Mouse (Mus musculus) embryonic fibroblast, embryonic 13.5 days (primary cell): ENCODE data around the gene Mef2c. TPM values are rescaled to one million over a fixed set of nuclear protein-coding genes. Genes with fewer than 3 reads are reported as not detected.

Experiments used
- H3K27ac ChIP-seq: 2 replicates; pipeline ENCODE4 v1.5.1; 2012; ENCODE audit warnings: low read length, control low read depth, inconsistent platforms; ENCODE audit not compliant: insufficient read depth
- H3K4me1 ChIP-seq: 2 replicates; pipeline ENCODE4 v1.6.1; 2011; ENCODE audit warnings: low read length; ENCODE audit not compliant: control insufficient read depth, insufficient read depth
- H3K4me3 ChIP-seq: 2 replicates; pipeline ENCODE4 v1.5.1; 2011; ENCODE audit warnings: mild to moderate bottlenecking, control low read depth, low read length; ENCODE audit not compliant: insufficient read depth
- CTCF ChIP-seq: IDR thresholded peaks from 2 replicates; pipeline ENCODE4 v1.5.1; 2011; ENCODE audit warnings: mild to moderate bottlenecking, control low read depth, low read length, moderate library complexity, borderline replicate concordance; ENCODE audit not compliant: insufficient read depth
- POLR2A ChIP-seq: IDR thresholded peaks from 2 replicates; pipeline ENCODE4 v1.6.1; 2011; ENCODE audit warnings: low read depth, mild to moderate bottlenecking, control low read depth, low read length, moderate library complexity
- polyA plus RNA-seq: library from polyadenylated mRNA; stranded (reverse); fragments of >200 nt; gene quantifications from 2 replicates; pipeline ENCODE4 v1.2.4, GENCODE M21; 2011; ENCODE audit warnings: low read depth; ENCODE audit not compliant: missing spikeins, insufficient read length

Mef2c gene
- polyA plus RNA-seq, 1 experiment: 25.2 TPM

DNA sequence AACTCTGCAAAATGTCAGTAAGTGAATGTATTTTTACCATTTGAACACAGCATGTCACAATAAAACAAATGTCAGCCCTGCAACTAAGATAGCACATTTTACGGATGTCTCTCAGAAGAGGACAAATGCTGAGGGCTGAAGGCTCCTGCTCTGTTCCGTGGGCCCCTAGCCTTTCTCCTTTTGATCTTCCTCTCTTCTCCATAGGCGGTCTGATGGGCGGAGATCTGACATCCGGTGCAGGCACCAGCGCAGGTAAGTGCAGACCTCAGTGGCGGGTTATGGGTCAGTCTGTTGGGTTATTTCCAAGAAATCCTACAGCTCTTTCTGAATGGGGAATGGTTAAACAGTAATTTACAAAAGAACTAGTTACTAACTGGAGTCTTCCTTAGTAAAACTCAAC lies 131.4 kb downstream of the Mef2c start:
- TF ChIP-seq CTCF: no peak
- no peak for TF ChIP-seq POLR2A
- Histone ChIP-seq H3K27ac (no peak overlapping the region), H3K4me1 (no peaks in the 10 kb centered on the region), H3K4me3 (no peak overlapping the region)

DNA sequence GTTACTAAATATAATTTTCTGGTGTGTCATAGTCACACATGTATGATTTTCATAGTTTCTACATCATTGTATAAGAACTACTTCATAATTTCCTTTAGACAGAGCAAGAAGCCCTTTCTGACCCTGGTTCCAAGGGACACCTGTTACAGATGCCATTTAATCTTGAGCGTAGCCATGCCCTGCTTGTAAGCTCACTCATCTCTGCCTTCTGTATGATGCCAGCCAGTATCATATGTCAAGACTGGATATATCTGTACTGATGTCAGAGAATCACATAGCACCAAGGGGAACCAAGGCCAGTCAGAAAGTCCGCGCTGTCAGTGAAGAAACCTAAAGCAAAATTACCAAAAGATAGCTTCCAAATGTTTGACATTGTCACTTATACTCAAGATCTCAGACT lies 133.8 kb downstream of the Mef2c start:
- Histone ChIP-seq H3K4me3 (no peak overlapping the region), H3K27ac (no peak overlapping the region), H3K4me1 (no peaks in the 10 kb centered on the region)
- TF ChIP-seq CTCF (no peak), POLR2A (no peak)

DNA sequence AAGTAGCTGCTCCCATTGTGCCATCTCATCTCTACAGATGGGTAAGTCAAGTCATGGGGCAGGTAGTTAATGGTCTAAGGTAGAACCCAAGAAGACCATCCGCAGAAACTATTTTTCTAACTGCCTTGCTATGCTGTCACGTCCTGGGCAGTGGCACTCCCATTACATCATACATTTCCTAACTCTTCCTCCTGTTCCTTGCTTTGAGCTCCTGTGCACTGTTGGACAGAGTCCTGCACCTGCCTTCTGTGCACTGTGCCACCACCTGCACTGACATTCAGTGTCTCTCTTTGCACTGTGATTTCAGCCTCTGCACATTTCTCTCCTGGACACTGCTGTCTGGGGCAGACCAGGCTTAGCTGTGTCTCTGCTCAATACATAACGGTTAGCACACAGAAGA lies 134.9 kb downstream of the Mef2c start:
- Histone ChIP-seq H3K4me3 (no peak overlapping the region), H3K4me1 (peaks cover 1% of the 10 kb centered on the region; the same call in 1 of the 2 replicates), H3K27ac (no peak overlapping the region)
- no peak for TF ChIP-seq CTCF
- TF ChIP-seq POLR2A: no peak

GRCm38 (mm10) chr13:83649051-83649450 lies 145.2 kb downstream of the Mef2c start:
- no peak overlapping the region for H3K4me3 ChIP-seq
- H3K27ac ChIP-seq: no peak overlapping the region
- H3K4me1 ChIP-seq: no peaks in the 10 kb centered on the region
- TF ChIP-seq CTCF: no peak
- no peak for TF ChIP-seq POLR2A

DNA sequence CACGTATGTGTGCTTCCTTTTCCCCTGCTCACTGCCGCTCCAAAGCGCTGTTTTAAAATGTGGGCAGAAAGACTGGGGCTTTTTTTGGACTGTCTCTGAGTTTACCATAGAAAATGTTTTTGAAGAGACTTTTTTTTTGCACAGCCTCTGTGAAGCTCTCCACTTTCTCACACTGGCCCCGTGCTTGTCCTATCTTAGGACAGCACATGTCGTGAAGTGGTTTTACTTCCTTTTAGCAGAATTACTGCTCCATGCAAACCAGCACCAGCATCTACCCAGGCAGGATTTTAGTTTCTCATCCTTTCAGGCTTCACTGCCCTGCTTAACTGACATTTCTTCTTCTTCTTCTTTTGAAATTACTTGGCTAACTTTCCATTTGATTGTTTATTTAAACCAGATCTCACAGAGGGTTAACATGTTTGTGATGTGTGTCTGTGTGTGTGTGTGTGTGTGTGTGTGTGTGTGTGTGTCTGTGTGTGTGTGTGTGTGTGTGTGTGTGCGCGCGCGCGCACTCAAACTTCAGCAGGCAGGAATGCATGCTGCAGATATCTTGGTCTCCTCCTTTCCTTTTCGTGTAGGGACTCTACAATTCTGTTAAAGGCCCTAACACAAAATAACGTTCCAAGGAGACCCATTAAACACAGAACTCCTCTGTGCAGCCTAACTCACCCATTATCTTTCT lies 146.1 kb downstream of the Mef2c start:
- Histone ChIP-seq H3K27ac (no peak overlapping the region), H3K4me1 (no peaks in the 10 kb centered on the region), H3K4me3 (no peak overlapping the region)
- TF ChIP-seq CTCF (no peak), POLR2A (no peak)

DNA sequence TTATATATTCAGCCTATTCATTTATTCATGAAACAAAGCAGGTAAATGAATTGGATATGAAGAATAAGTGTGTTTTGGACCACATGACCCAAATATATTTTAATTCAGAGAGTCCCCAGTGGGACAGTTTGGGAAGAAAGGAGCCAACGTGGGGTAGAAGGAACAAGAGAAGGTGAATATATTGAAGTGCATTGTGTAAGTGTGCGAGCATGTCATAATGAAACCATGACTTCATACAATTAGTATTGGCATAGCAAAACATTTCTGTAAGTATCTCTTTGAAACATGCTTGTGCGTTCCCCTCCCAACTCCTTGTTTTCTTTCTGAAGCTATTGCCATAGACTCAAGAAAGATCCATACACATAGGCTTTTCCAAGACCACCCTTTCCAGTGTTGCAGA lies 147.0 kb downstream of the Mef2c start:
- TF ChIP-seq CTCF (no peak), POLR2A (no peak)
- Histone ChIP-seq H3K27ac (no peak overlapping the region), H3K4me1 (no peaks in the 10 kb centered on the region), H3K4me3 (no peak overlapping the region)

DNA sequence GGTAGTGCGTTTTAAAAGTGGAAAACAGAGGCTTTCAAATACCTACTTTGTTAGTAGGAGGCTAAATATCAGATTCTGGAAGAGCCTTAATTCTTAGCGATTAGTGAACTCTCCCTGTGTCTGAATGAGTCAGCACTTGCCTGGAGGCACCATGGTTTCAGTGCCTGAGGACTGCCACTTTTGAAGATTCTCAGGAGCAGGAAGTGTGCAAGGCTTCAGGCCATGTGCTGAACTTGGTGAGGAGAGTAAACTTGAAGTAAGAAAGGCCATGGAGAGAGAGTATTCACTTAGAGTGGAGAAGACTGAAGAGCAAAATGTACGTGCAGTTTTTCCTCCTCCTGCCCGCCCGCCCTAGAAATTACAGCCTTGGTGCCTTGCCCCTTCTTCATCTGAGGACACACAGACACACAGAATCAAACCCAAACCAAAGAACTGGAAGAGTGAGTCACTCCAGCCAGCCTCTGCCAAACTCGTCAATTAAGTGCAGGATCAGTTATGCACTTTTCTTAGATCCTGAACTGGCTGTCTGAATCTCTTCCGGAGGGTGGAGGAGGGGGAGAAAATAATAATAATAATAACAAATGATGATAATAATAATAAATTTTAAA lies 148.2 kb downstream of the Mef2c start:
- peak overlapping the region; percentile 53 for H3K27ac ChIP-seq
- H3K4me3 ChIP-seq: no peak overlapping the region
- H3K4me1 ChIP-seq: no peaks in the 10 kb centered on the region
- no peak for TF ChIP-seq POLR2A
- TF ChIP-seq CTCF: no peak

DNA sequence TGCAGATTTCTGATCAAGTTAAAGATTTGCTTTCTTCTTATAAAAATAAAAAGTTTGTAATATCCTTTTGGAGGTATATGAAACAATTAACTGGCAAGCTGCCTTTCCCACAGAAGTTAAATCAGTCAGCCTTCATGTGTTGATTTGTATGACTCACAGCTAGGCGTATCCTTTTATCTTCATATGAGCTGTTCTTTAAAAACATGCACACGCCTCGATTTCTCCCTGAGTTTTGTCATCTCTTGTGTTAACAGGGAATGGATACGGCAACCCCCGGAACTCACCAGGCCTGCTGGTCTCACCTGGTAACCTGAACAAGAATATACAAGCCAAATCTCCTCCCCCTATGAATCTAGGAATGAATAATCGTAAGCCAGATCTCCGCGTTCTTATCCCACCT lies 148.7 kb downstream of the Mef2c start:
- TF ChIP-seq CTCF: no peak
- H3K4me3 ChIP-seq: no peak overlapping the region
- no peaks in the 10 kb centered on the region for H3K4me1 ChIP-seq
- H3K27ac ChIP-seq: no peak overlapping the region

DNA sequence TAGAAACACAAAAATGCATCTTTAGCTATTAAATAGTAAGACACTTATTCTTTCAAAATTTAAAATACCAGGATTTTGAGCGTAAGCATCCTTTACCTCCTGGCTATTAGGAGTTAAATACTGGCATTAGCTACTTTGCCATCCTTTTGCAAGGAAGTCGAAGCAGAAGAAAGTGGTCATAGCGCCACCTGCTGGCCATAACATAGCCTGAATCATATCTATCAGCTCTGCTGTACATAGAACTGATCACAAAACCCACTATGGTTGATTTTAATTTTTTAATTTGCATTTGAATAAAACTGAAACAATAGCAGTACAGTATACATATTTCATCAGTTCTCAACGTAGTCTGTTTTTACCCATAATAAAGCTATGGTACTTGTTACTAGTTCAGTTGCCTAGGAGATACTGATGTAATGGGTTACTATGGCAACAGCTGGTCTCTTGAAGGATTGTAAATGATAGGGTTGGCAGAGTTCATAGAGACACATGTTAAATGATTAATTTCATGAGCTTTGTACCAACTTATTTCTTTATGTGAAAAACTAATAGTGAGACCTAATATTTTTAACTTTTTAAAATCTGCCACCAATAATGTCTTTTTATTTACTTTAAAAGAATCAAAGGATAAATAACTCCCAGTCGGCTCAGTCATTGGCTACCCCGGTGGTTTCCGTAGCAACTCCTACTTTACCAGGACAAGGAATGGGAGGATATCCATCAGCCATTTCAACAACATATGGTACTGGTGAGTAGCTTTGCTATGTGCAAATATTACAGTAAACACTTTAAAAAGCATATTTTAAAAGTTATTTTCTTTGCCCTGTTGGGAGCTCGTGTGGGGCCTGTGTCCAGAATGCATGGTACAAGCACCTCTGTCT lies 151.3 kb downstream of the Mef2c start:
- H3K4me3 ChIP-seq: no peak overlapping the region
- H3K4me1 ChIP-seq: no peaks in the 10 kb centered on the region
- no peak overlapping the region for H3K27ac ChIP-seq
- TF ChIP-seq CTCF: peak; percentile 38; the same call in 1 of the 2 replicates
- TF ChIP-seq POLR2A: no peak

DNA sequence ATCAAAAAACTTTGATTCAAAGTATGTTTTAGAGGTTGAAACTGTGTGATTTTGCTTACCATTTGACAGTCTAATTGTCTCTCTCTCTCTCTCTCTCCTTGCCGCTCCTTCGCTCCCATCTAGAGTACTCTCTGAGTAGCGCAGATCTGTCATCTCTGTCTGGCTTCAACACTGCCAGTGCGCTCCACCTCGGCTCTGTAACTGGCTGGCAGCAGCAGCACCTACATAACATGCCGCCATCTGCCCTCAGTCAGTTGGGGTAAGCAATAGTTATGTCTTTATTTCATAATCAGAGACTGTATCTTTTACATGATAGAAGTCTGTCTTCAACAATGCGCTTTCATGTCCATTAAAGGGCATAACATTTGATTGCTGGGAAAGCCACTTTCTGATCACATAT lies 152.3 kb downstream of the Mef2c start:
- H3K27ac ChIP-seq: no peak overlapping the region

More for the DNA sequence above, 152.3 kb downstream of the Mef2c start:
- TF ChIP-seq POLR2A: no peak
- TF ChIP-seq CTCF: no peak
- no peaks in the 10 kb centered on the region for H3K4me1 ChIP-seq
- no peak overlapping the region for H3K4me3 ChIP-seq
